Mouse (Mus musculus): ENCODE measurements around the gene Cpox.

Gene Cpox

GRCm38 (mm10) chr16:58671212-58671985, 1.3 kb downstream of the Cpox start:
- no peak for DNase-seq

GRCm38 (mm10) chr16:58672396-58672795, 2.3 kb downstream of the Cpox start:
- DNase-seq: no peak

- DNase-seq: no peak
Measured at GRCm38 (mm10) chr16:58673811-58674410, 3.8 kb downstream of the Cpox start.

- DNase-seq: no peak
Measured at GRCm38 (mm10) chr16:58675256-58675655, 5.2 kb downstream of the Cpox start.

- DNase-seq: no peak
Measured at GRCm38 (mm10) chr16:58676156-58676555, 6.1 kb downstream of the Cpox start.

- DNase-seq: no peak
Measured at GRCm38 (mm10) chr16:58676633-58677032, 6.5 kb downstream of the Cpox start.

GRCm38 (mm10) chr16:58677491-58677890, 7.4 kb downstream of the Cpox start:
- no peak for DNase-seq

GRCm38 (mm10) chr16:58678660-58679059, 8.6 kb downstream of the Cpox start:
- DNase-seq: no peak

GRCm38 (mm10) chr16:58682046-58682445, 12.0 kb downstream of the Cpox start:
- no peak for DNase-seq

GRCm38 (mm10) chr16:58682870-58683269, 12.8 kb downstream of the Cpox start:
- no peak for DNase-seq

- no peak for DNase-seq
Measured at GRCm38 (mm10) chr16:58683911-58684310, 13.8 kb downstream of the Cpox start.

GRCm38 (mm10) chr16:58684537-58684936, 14.4 kb downstream of the Cpox start:
- no peak for DNase-seq

- DNase-seq: no peak
Measured at GRCm38 (mm10) chr16:58685548-58686537, 15.8 kb downstream of the Cpox start.

GRCm38 (mm10) chr16:58688534-58688933, 18.4 kb downstream of the Cpox start:
- DNase-seq: no peak

GRCm38 (mm10) chr16:58689555-58690169, 19.6 kb downstream of the Cpox start:
- no peak for DNase-seq

GRCm38 (mm10) chr16:58690322-58690732, 20.2 kb downstream of the Cpox start:
- DNase-seq: no peak

- DNase-seq: no peak
Measured at GRCm38 (mm10) chr16:58694091-58694490, 24.0 kb downstream of the Cpox start.

- no peak for DNase-seq
Measured at GRCm38 (mm10) chr16:58696796-58697195, 26.7 kb downstream of the Cpox start.

GRCm38 (mm10) chr16:58697261-58697660, 27.2 kb downstream of the Cpox start:
- DNase-seq: no peak

GRCm38 (mm10) chr16:58700174-58700573, 30.1 kb downstream of the Cpox start:
- no peak for DNase-seq

- no peak for DNase-seq
Measured at GRCm38 (mm10) chr16:58700816-58701424, 30.8 kb downstream of the Cpox start.

GRCm38 (mm10) chr16:58701779-58702178, 31.7 kb downstream of the Cpox start:
- no peak for DNase-seq

Measured in cerebellum, adult 8-10 months (tissue).